Mouse (Mus musculus) liver, adult 2 months (tissue): ENCODE measurements around the gene Arl11.

Experiments used
- CTCF ChIP-seq: fragments of 200-500 bp; IDR thresholded peaks from 2 replicates; pipeline ENCODE4 v1.5.1; 2011; ENCODE audit warnings: low read depth, low read length, control low read depth
- POLR2A ChIP-seq: fragments of 200-500 bp; IDR thresholded peaks from 2 replicates; pipeline ENCODE4 v1.6.1; 2011; ENCODE audit warnings: low read length, control low read depth; ENCODE audit not compliant: insufficient read depth; ENCODE audit errors: extremely low read depth

DNA sequence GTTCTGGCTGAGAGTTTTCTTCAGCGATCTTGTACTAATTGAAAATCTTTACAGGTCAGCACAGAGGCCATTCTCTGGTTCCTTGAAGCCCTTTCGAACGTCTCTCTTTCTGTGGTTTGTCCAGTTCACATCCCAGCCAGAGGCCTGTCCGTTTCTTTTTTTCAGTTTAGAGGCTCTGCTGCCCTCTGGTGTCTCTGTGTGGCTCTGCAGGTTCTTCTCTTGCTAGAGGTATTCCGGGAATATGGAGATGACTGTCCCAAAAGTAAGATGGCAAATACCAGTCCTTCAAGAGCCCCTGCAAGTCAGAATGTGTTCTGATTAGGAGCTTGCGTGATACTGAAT lies 14.8 kb upstream of the Arl11 start:
- TF ChIP-seq CTCF (peak; percentile 45; the same call in 1 of the 2 replicates), POLR2A (no peak)
